In the genomic region with DNA sequence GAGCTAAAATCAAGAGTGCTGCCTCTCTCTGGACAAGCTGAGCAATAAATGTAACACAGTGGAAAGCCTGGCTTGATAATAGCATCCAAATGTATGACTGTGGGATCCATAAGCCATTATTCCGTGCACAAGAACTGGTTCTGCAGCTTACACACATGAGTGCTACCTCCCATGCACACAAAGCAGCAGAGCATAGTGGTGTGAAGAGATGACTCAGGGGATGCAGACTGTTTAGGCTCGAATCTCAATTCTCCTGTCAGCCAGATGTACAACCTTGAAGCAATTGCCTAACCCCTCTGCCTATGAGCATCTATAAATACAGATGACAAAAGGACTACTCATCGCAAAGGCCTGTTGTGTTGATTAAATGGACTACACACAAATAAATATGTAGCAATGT, we compare ENCODE assay signal across 20 mouse cellular contexts.
DNase-seq lines count a peak whose midpoint lies in the region; ATAC-seq and TF ChIP-seq lines count a peak whose summit lies in the region.
"Had no signal": no experiment of that assay in that cellular context is flagged by ENCODE, and none has a peak within 500 bp of the region (broad histone marks: within the 10 kb centered on the region; RNA-seq: fewer than 3 reads in every experiment).

No protein-coding gene starts in this region.

- ATAC-seq in midbrain, postnatal 0 days (ENCODE audit: low FRiP score): no peak
- ATAC-seq in midbrain, embryonic 15.5 days (replicated peaks): no peak
- no peak for ATAC-seq in forebrain, embryonic 16.5 days
- ATAC-seq: forebrain, postnatal 0 days; intestine, postnatal 0 days had no signal

- H3K27ac ChIP-seq in midbrain, postnatal 0 days (ENCODE audit: low read depth, low read length): no peak overlapping the region
- H3K27ac ChIP-seq in midbrain, embryonic 15.5 days: no peak overlapping the region
- H3K27ac ChIP-seq in forebrain, embryonic 16.5 days (ENCODE audit: low read length): no peak overlapping the region
- H3K27ac ChIP-seq: forebrain, embryonic 12.5 days; heart, embryonic 10.5 days; hindbrain, embryonic 14.5 days had no signal

- H3K9ac ChIP-seq in midbrain, postnatal 0 days (replicated peaks; ENCODE audit: low read length, poor library complexity, severe bottlenecking): no peak overlapping the region
- no peak overlapping the region for H3K9ac ChIP-seq in midbrain, embryonic 15.5 days
- no peak overlapping the region for H3K9ac ChIP-seq in forebrain, embryonic 16.5 days (replicated peaks; ENCODE audit: low read depth, low read length)
- H3K9ac ChIP-seq: forebrain, embryonic 12.5 days; forebrain, postnatal 0 days; hindbrain, embryonic 14.5 days had no signal

- DNase-seq in adrenal gland, adult (ENCODE audit: inconsistent age in 2 of 2, low spot score in 1 of 2): peak; percentile 6 to 65
- DNase-seq in adrenal gland, adult 18-20 months (ENCODE audit: low spot score in 2 of 2): no peak
- peak; percentile 44 for DNase-seq in heart, adult 11 months
- no peak for DNase-seq in heart, postnatal 25 days (ENCODE audit: low spot score)
- DNase-seq in midbrain, postnatal 0 days (ENCODE audit: low spot score): no peak
- DNase-seq: adrenal gland, postnatal 25 days; cerebellum, adult 2 months; cerebellum, postnatal 10 days; forebrain, postnatal 0 days; gastrocnemius, postnatal 36 days; heart, adult 18-20 months; heart, postnatal 10 days; kidney, adult 8-10 months had no signal

- H3K36me3 ChIP-seq in midbrain, postnatal 0 days (ENCODE audit: insufficient read depth, low read length): no peaks in the 10 kb centered on the region
- H3K36me3 ChIP-seq in midbrain, embryonic 15.5 days (replicated peaks): no peaks in the 10 kb centered on the region
- no peaks in the 10 kb centered on the region for H3K36me3 ChIP-seq in forebrain, embryonic 16.5 days (ENCODE audit: control insufficient read depth, insufficient read depth)

- peak; percentile 22; the same call in 1 of the 2 replicates for TF ChIP-seq CTCF in midbrain, postnatal 0 days (IDR thresholded peaks at IDR 0.05)

- H3K4me2 ChIP-seq in midbrain, postnatal 0 days (ENCODE audit: low read depth, low read length, poor library complexity, severe bottlenecking): no peak overlapping the region
- no peak overlapping the region for H3K4me2 ChIP-seq in midbrain, embryonic 15.5 days
- H3K4me2 ChIP-seq in forebrain, embryonic 16.5 days (ENCODE audit: low read length): no peak overlapping the region
- H3K4me2 ChIP-seq: forebrain, embryonic 12.5 days; hindbrain, embryonic 14.5 days had no signal

- H3K9me3 ChIP-seq in midbrain, postnatal 0 days (ENCODE audit: low read length): no peaks in the 10 kb centered on the region
- H3K9me3 ChIP-seq in midbrain, embryonic 15.5 days: no peaks in the 10 kb centered on the region
- H3K9me3 ChIP-seq in forebrain, embryonic 16.5 days (ENCODE audit: control insufficient read depth, low read length): no peaks in the 10 kb centered on the region
- H3K9me3 ChIP-seq: forebrain, embryonic 12.5 days; heart, embryonic 10.5 days had no signal

- H3K27me3 ChIP-seq in midbrain, postnatal 0 days (ENCODE audit: insufficient read depth, low read length): no peaks in the 10 kb centered on the region
- H3K27me3 ChIP-seq in midbrain, embryonic 15.5 days (replicated peaks): no peaks in the 10 kb centered on the region
- H3K27me3 ChIP-seq in forebrain, embryonic 16.5 days (replicated peaks; ENCODE audit: control insufficient read depth, insufficient read depth, low read length): no peaks in the 10 kb centered on the region
- H3K27me3 ChIP-seq: CH12.LX; forebrain, embryonic 12.5 days had no signal

- WGBS in midbrain, postnatal 0 days: 77% methylated on average over 3 of the region's 3 CpGs
- 76% methylated on average over 3 of the region's 3 CpGs for WGBS in midbrain, embryonic 15.5 days
- WGBS in forebrain, embryonic 16.5 days: 86% methylated on average over 3 of the region's 3 CpGs

- no peak overlapping the region for H3K4me3 ChIP-seq in midbrain, postnatal 0 days (ENCODE audit: low read depth, low read length)
- no peak overlapping the region for H3K4me3 ChIP-seq in midbrain, embryonic 15.5 days
- no peak overlapping the region for H3K4me3 ChIP-seq in forebrain, embryonic 16.5 days (replicated peaks; ENCODE audit: low read length)
- H3K4me3 ChIP-seq: forebrain, embryonic 12.5 days; heart, embryonic 10.5 days had no signal

- H3K4me1 ChIP-seq in midbrain, postnatal 0 days (ENCODE audit: insufficient read depth, low read length): no peaks in the 10 kb centered on the region
- no peaks in the 10 kb centered on the region for H3K4me1 ChIP-seq in midbrain, embryonic 15.5 days
- no peaks in the 10 kb centered on the region for H3K4me1 ChIP-seq in forebrain, embryonic 16.5 days (replicated peaks; ENCODE audit: control insufficient read depth, insufficient read depth, low read length)
- H3K4me1 ChIP-seq: forebrain, embryonic 12.5 days; heart, embryonic 10.5 days had no signal

- intact Hi-C loops in heart, postnatal 25 days (cut with DNase I): no loop called here

Comparison
In these comparisons a context has a peak if more than half of its experiments do, and no peak if none do; other contexts are left out.
1. DNase-seq: peak in adrenal gland, adult (2 of 2) and heart, adult 11 months (single experiment); none in adrenal gland, adult 18-20 months (0 of 2), heart, postnatal 25 days (single experiment) and midbrain, postnatal 0 days (single experiment).